Mouse (Mus musculus) hindbrain, embryonic 11.5 days (tissue): ENCODE data around the gene Rnf144a. TPM values are rescaled to one million over a fixed set of nuclear protein-coding genes. Genes with fewer than 3 reads are reported as not detected.
A peak's percentile ranks its signal among the peaks of the same experiment; 100 is the strongest.
"Not testable (repeated sequence)": the region's sequence is repeated elsewhere in the genome, so short reads cannot be mapped to it uniquely, and the experiment has no call there.

Source experiments
- ATAC-seq: fragments of 200-750 bp; cut with Nextera tagmentation; 2 replicates; pipeline ENCODE4 v1.8.0; 2017; ENCODE audit warnings: mild to moderate bottlenecking, moderate TSS enrichment, moderate library complexity; ENCODE audit not compliant: low FRiP score
- DNase-seq: peaks from one replicate; pipeline ENCODE4 v3.0.0-alpha.2; 2015; ENCODE audit warnings: low spot score
- H3K27ac ChIP-seq: fragments of 300-500 bp; sonication (generic); 2 replicates; pipeline ENCODE4 v1.5.1; 2014; ENCODE audit warnings: mild to moderate bottlenecking, low read depth, low read length
- H3K27me3 ChIP-seq: fragments of 300-500 bp; sonication (generic); 2 replicates; pipeline ENCODE4 v1.6.1; 2014; ENCODE audit warnings: mild to moderate bottlenecking, low read length, moderate library complexity, mixed read lengths; ENCODE audit not compliant: control insufficient read depth, insufficient read depth
- H3K36me3 ChIP-seq: fragments of 300-500 bp; sonication (generic); 2 replicates; pipeline ENCODE4 v1.6.1; 2014; ENCODE audit warnings: mild to moderate bottlenecking, low read length, moderate library complexity, mixed read lengths; ENCODE audit not compliant: control insufficient read depth, insufficient read depth
- H3K4me1 ChIP-seq: fragments of 300-500 bp; sonication (generic); replicated peaks from 2 replicates; pipeline ENCODE4 v1.6.1; 2014; ENCODE audit warnings: low read length, mixed read lengths; ENCODE audit not compliant: control insufficient read depth, insufficient read depth
- H3K4me2 ChIP-seq: fragments of 300-500 bp; sonication (generic); replicated peaks from 2 replicates; pipeline ENCODE4 v1.6.1; 2014; ENCODE audit warnings: mild to moderate bottlenecking, low read depth, low read length
- H3K4me3 ChIP-seq: fragments of 300-500 bp; sonication (generic); 2 replicates; pipeline ENCODE4 v1.5.1; 2014; ENCODE audit warnings: low read depth, low read length
- H3K9ac ChIP-seq: fragments of 300-500 bp; sonication (generic); 2 replicates; pipeline ENCODE4 v1.6.1; 2014; ENCODE audit warnings: low read depth, low read length
- H3K9me3 ChIP-seq: fragments of 300-500 bp; sonication (generic); 2 replicates; pipeline ENCODE4 v1.6.1; 2016; ENCODE audit warnings: low read length; ENCODE audit not compliant: control insufficient read depth
- WGBS: fragments of 180-500 bp; shearing (Covaris S2); extraction: QIAGEN DNeasy Blood & Tissue Kit; methylation state at CpG from one replicate; pipeline ENCODE4 v1.1.7; 2014; 5-methylcytosine and 5-hydroxymethylcytosine counted together
- polyA plus RNA-seq: library from polyadenylated mRNA; unstranded; fragments of >200 nt; fragmentation: Nextera tagmentation; extraction: Ambion mirVana; gene quantifications from 2 replicates; pipeline ENCODE4 v1.2.1, GENCODE M21; 2014

The Rnf144a gene
- polyA plus RNA-seq, 1 experiment from 2014 or later = 30.8 TPM

- Histone ChIP-seq H3K9me3 (no peaks in the 10 kb centered on the region), H3K9ac (no peak overlapping the region), H3K27me3 (no peaks in the 10 kb centered on the region), H3K36me3 (no peaks in the 10 kb centered on the region), H3K4me3 (no peak overlapping the region), H3K4me2 (no peak overlapping the region), H3K27ac (no peak overlapping the region), H3K4me1 (no peaks in the 10 kb centered on the region)
- 77% methylated on average over 5 of the region's 5 CpGs for WGBS
- ATAC-seq = no peak
- no peak for DNase-seq
These were observed 112.2 kb downstream of the Rnf144a start for GRCm38 (mm10) chr12:26302886-26303285.

GRCm38 (mm10) chr12:26299515-26300090 lies 115.5 kb downstream of the Rnf144a start:
- Histone ChIP-seq H3K36me3 (no peaks in the 10 kb centered on the region), H3K27me3 (no peaks in the 10 kb centered on the region), H3K9me3 (no peaks in the 10 kb centered on the region), H3K4me1 (no peaks in the 10 kb centered on the region), H3K9ac (no peak overlapping the region), H3K27ac (0 out of 2 replicates have a peak overlapping the region, but pooled peaks have one; percentile 40), H3K4me2 (no peak overlapping the region), H3K4me3 (no peak overlapping the region)
- DNase-seq = peak; percentile 33
- 35% methylated on average over 7 of the region's 7 CpGs for WGBS
- 0 out of 2 replicates have a peak, but pooled peaks have one; percentile 40 for ATAC-seq

- not testable (repeated sequence) for H3K4me2 ChIP-seq, H3K27ac ChIP-seq, H3K36me3 ChIP-seq, ATAC-seq, H3K9ac ChIP-seq, H3K27me3 ChIP-seq, H3K9me3 ChIP-seq, H3K4me3 ChIP-seq, H3K4me1 ChIP-seq
- WGBS = 5% methylated on average over 1 of the region's 1 CpGs
- DNase-seq = peak; percentile 40
These were observed 119.1 kb downstream of the Rnf144a start for GRCm38 (mm10) chr12:26295995-26296394.

DNA sequence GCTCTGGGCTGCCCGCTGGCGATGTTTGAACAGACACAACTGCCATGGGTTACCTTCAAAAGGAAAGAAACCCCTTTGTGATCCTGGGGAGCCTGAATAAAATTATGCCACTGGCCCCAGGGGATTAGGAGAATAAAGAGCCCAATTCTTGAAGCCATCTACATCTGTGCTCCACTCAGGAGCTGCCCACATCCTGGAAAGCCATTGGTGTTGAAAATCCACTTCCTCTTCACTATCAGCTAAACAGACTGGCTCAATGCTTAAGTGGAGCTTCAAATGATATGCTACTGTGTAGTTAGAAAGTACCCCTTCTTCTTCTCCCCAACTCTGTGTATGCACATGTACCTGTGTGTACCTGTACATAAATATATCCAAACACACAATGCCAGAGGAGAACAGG lies 125.9 kb downstream of the Rnf144a start:
- no peaks in the 10 kb centered on the region for H3K4me1 ChIP-seq
- H3K27ac ChIP-seq = no peak overlapping the region
- no peak for ATAC-seq
- H3K4me3 ChIP-seq = no peak overlapping the region
- no peaks in the 10 kb centered on the region for H3K27me3 ChIP-seq
- DNase-seq = no peak
- 80% methylated on average over 2 of the region's 2 CpGs for WGBS
- no peak overlapping the region for H3K9ac ChIP-seq
- no peaks in the 10 kb centered on the region for H3K9me3 ChIP-seq
- no peaks in the 10 kb centered on the region for H3K36me3 ChIP-seq
- H3K4me2 ChIP-seq = no peak overlapping the region

- H3K36me3 ChIP-seq = no peaks in the 10 kb centered on the region
- H3K4me3 ChIP-seq = no peak overlapping the region
- H3K27me3 ChIP-seq = no peaks in the 10 kb centered on the region
- no peak overlapping the region for H3K27ac ChIP-seq
- ATAC-seq (no peak), DNase-seq (no peak)
- H3K9me3 ChIP-seq = no peaks in the 10 kb centered on the region
- no peaks in the 10 kb centered on the region for H3K4me1 ChIP-seq
- WGBS = 86% methylated on average over 1 of the region's 1 CpGs
- H3K4me2 ChIP-seq = no peak overlapping the region
- no peak overlapping the region for H3K9ac ChIP-seq
These were observed 126.7 kb downstream of the Rnf144a start for GRCm38 (mm10) chr12:26288347-26288746.

DNA sequence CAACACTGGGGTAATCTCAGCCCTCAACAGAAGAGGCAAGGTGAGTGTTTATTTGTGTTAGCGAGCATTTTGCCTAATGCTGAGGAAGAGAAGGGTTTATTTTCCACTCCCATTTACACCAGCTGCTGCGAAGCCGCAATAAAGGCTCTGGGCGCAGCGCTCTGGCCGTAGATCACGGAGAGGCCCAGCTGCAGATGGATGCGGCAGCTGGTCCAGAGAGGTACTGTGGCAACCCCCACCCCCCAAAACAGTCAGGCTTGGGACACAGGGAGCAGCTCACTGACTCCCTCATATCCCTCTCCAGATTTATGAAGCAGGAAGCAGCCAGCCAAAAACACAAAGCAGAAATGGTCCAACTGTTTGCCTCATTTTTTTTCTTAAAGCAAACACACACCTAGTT lies 129.1 kb downstream of the Rnf144a start:
- no peak for DNase-seq
- H3K4me1 ChIP-seq = no peaks in the 10 kb centered on the region
- H3K9me3 ChIP-seq = no peaks in the 10 kb centered on the region
- WGBS = 84% methylated on average over 8 of the region's 8 CpGs
- no peak overlapping the region for H3K4me2 ChIP-seq
- no peak overlapping the region for H3K9ac ChIP-seq
- H3K4me3 ChIP-seq = no peak overlapping the region
- ATAC-seq = no peak
- no peaks in the 10 kb centered on the region for H3K27me3 ChIP-seq
- H3K27ac ChIP-seq = no peak overlapping the region
- no peaks in the 10 kb centered on the region for H3K36me3 ChIP-seq

DNA sequence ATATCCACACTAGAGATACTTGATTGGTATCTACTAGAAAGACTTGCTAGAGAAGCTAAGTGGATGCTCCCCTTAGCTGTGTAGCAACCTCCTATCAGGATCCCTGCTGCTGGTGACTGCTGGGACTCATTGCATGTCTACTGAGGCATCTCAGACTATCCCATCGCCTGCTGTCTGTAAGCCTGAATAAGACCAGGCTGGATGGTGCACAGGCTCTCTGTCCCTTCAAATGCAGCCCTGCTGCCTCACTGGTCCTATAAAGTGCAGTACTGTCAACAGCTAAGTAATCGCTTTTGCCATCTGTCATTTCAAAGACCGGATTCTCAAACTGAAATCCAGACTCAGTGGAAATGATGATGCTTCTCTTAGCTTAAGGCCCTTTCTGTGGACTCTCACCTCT lies 129.6 kb downstream of the Rnf144a start:
- Histone ChIP-seq H3K4me2 (no peak overlapping the region), H3K9ac (no peak overlapping the region), H3K27ac (no peak overlapping the region), H3K4me3 (no peak overlapping the region), H3K9me3 (no peaks in the 10 kb centered on the region), H3K4me1 (no peaks in the 10 kb centered on the region), H3K36me3 (no peaks in the 10 kb centered on the region), H3K27me3 (no peaks in the 10 kb centered on the region)
- ATAC-seq (no peak), DNase-seq (no peak)
- 88% methylated on average over 3 of the region's 3 CpGs for WGBS

- DNase-seq = no peak
- no peaks in the 10 kb centered on the region for H3K27me3 ChIP-seq
- no peak for ATAC-seq
- no peaks in the 10 kb centered on the region for H3K4me1 ChIP-seq
- 82% methylated on average over 3 of the region's 3 CpGs for WGBS
- H3K9me3 ChIP-seq = no peaks in the 10 kb centered on the region
- H3K4me3 ChIP-seq = no peak overlapping the region
- no peaks in the 10 kb centered on the region for H3K36me3 ChIP-seq
- no peak overlapping the region for H3K9ac ChIP-seq
- H3K4me2 ChIP-seq = no peak overlapping the region
- H3K27ac ChIP-seq = no peak overlapping the region
These were observed 134.2 kb downstream of the Rnf144a start for GRCm38 (mm10) chr12:26280719-26281480.
